Comparison of ENCODE assay signal across 7 mouse cellular contexts in the genomic region with DNA sequence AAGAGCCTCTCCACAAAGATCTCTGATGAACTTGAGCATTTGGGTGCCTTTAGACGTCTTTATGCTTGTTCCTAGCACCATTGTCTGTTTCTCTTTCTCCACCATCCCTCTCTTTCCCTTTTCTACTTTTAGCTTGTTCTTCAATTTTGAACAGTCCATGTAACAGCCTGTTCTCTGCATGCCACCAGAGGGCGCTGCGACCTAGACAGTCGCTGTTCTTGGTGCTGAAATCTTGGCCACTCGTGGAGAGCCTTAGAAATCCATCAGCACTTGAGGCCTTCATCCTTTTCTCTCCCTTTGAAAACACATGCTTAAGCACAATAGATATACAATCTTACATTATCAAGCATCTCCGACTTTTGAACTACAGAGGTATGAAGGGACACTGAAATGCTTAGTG. TPM values are rescaled to one million over a fixed set of nuclear protein-coding genes. Genes with fewer than 3 reads are reported as not detected.
DNase-seq lines count a peak whose midpoint lies in the region.

No protein-coding gene starts in this region.

- DNase-seq in CD8-positive naive resting alpha-beta T cell, adult 2 months (ENCODE audit: low read depth in 2 of 2, low spot score in 2 of 2), result peak; percentile 62 to 69
- DNase-seq in MN1 (ENCODE audit: low spot score), result peak; percentile 79
- peak; percentile 87 for DNase-seq in cerebellum, adult 9-10 months
- DNase-seq in frontal cortex, postnatal 14 days (ENCODE audit: low spot score in 2 of 2), result peak; percentile 48 to 79
- DNase-seq in layer of hippocampus, postnatal 25 days (ENCODE audit: extremely low spot score in 1 of 2, low spot score in 1 of 2), result peak; percentile 73 to 91
- peak; percentile 83 for DNase-seq in mesoderm, embryonic 11.5 days (ENCODE audit: low read depth, low spot score)
- peak; percentile 76 for DNase-seq in right cerebral cortex, postnatal 25 days

RNA-seq across cellular contexts. Expression of gene Man2b2, which starts 5.5 kb away (rescaled TPM):
- 10 to 100 TPM; 27.8 to 28.2 TPM for total RNA-seq in layer of hippocampus, postnatal 25 days (2021)

RNA-seq across cellular contexts. Expression of gene Ppp2r2c, which starts 32.4 kb away (rescaled TPM):
- 100 to 1,000 TPM; 388 to 418 TPM for total RNA-seq in layer of hippocampus, postnatal 25 days (2021)

RNA-seq across cellular contexts. Expression of gene Mrfap1, which starts 39.4 kb away (rescaled TPM):
- 100 to 1,000 TPM; 569 to 617 TPM for total RNA-seq in layer of hippocampus, postnatal 25 days (2021)

Comparison
In these comparisons a context has a peak if more than half of its experiments do, and no peak if none do; other contexts are left out.
1. Peak in every context shown above with its lines: DNase-seq.